Mouse (Mus musculus) midbrain, embryonic 13.5 days (tissue): ENCODE data around the gene Nt5c2. TPM values are rescaled to one million over a fixed set of nuclear protein-coding genes. Genes with fewer than 3 reads are reported as not detected.

Source experiments
- ATAC-seq: fragments of 200-750 bp; cut with Nextera tagmentation; 2 replicates; pipeline ENCODE4 v1.8.0; 2017; ENCODE audit warnings: mild to moderate bottlenecking, moderate TSS enrichment, moderate library complexity
- H3K27ac ChIP-seq: fragments of 300-500 bp; sonication (generic); 2 replicates; pipeline ENCODE4 v1.5.1; 2015; ENCODE audit warnings: inconsistent platforms, mild to moderate bottlenecking, moderate library complexity
- H3K27me3 ChIP-seq: fragments of 300-500 bp; sonication (generic); 2 replicates; pipeline ENCODE4 v1.6.1; 2015; ENCODE audit warnings: mild to moderate bottlenecking, inconsistent platforms
- H3K36me3 ChIP-seq: fragments of 300-500 bp; sonication (generic); 2 replicates; pipeline ENCODE4 v1.6.1; 2015; ENCODE audit warnings: mild to moderate bottlenecking, inconsistent platforms
- H3K4me1 ChIP-seq: fragments of 300-500 bp; sonication (generic); replicated peaks from 2 replicates; pipeline ENCODE4 v1.6.1; 2015; ENCODE audit warnings: inconsistent platforms
- H3K4me2 ChIP-seq: fragments of 300-500 bp; sonication (generic); replicated peaks from 2 replicates; pipeline ENCODE4 v1.6.1; 2015; ENCODE audit warnings: moderate library complexity, mild to moderate bottlenecking, inconsistent platforms
- H3K4me3 ChIP-seq: fragments of 300-500 bp; sonication (generic); replicated peaks from 2 replicates; pipeline ENCODE4 v1.5.1; 2015; ENCODE audit warnings: mild to moderate bottlenecking, inconsistent platforms
- H3K9ac ChIP-seq: fragments of 300-500 bp; sonication (generic); replicated peaks from 2 replicates; pipeline ENCODE4 v1.6.1; 2015; ENCODE audit warnings: mild to moderate bottlenecking, inconsistent platforms
- H3K9me3 ChIP-seq: fragments of 300-500 bp; sonication (generic); 2 replicates; pipeline ENCODE4 v1.6.1; 2016; ENCODE audit warnings: mild to moderate bottlenecking, inconsistent platforms
- WGBS: fragments of 180-500 bp; shearing (Covaris S2); methylation state at CpG from one replicate; pipeline ENCODE4 v1.1.7; 2015; 5-methylcytosine and 5-hydroxymethylcytosine counted together
- polyA plus RNA-seq: library from polyadenylated mRNA; unstranded; fragments of >200 nt; fragmentation: Nextera tagmentation; extraction: Ambion mirVana; gene quantifications from 2 replicates; pipeline ENCODE4 v1.2.1, GENCODE M21; 2015

Gene Nt5c2
- polyA plus RNA-seq, 1 experiment from 2014 or later: 97.2 TPM

DNA sequence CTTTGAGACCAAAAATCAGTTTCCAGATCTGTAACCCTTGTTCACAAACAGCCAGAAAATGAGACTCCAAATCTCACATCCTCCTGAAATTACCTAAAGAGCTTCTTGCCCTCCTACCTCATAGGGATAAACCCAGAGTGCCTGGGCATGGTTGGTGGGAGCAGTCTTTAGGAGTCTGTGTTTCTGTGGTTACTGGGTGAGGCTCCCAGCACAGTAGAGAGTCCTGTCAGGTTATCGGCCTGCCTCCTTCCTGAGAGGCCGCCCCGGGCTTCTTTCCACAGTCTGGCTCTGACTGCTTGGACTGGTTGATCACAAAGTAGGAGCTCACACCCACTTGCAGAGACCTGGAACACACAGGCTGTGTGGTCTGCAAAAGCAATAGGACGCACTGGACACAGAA, 149.6 kb downstream of the Nt5c2 start:
- Histone ChIP-seq H3K4me1 (0 out of 2 replicates have a peak, but pooled peaks cover 2% of the 10 kb centered on the region), H3K36me3 (no peaks in the 10 kb centered on the region), H3K27ac (no peak overlapping the region), H3K4me3 (no peak overlapping the region), H3K9me3 (no peaks in the 10 kb centered on the region), H3K27me3 (no peaks in the 10 kb centered on the region), H3K4me2 (no peak overlapping the region), H3K9ac (no peak overlapping the region)
- WGBS: 92% methylated on average over 4 of the region's 4 CpGs
- ATAC-seq: no peak

DNA sequence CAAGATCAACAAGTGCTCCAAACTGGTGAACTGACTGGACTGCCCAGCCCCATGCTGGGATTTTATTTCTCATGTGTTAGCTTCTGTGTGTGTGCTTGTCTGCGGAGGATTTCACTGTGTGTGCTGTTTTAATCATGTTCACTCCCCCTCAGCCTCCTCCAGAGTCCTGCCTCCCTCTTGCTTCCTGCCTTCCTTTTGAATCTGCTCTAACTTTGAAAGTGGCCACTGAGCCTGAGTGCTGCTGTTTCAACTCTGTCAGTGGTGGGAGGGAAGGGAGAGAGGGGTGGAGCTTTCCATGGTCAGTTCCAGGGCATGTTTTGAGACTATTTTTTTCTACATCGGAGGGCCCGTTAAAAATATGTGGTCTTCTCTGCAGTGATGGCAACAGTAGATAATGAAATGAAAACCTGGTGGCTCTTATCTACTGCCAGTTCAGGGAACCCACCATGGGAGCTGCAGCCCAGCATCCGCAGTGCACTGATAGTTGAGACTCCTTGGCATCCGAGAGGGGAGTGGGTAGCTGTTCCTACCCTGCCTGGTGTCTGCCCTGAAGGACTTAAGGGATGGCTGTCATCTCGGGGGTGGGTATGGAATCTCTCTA, 150.1 kb downstream of the Nt5c2 start:
- ATAC-seq: no peak
- WGBS: 82% methylated on average over 6 of the region's 6 CpGs
- H3K27me3 ChIP-seq: no peaks in the 10 kb centered on the region
- no peaks in the 10 kb centered on the region for H3K9me3 ChIP-seq
- H3K4me3 ChIP-seq: no peak overlapping the region
- H3K27ac ChIP-seq: no peak overlapping the region
- no peak overlapping the region for H3K9ac ChIP-seq
- H3K4me1 ChIP-seq: 0 out of 2 replicates have a peak, but pooled peaks cover 2% of the 10 kb centered on the region
- H3K4me2 ChIP-seq: no peak overlapping the region
- no peaks in the 10 kb centered on the region for H3K36me3 ChIP-seq

DNA sequence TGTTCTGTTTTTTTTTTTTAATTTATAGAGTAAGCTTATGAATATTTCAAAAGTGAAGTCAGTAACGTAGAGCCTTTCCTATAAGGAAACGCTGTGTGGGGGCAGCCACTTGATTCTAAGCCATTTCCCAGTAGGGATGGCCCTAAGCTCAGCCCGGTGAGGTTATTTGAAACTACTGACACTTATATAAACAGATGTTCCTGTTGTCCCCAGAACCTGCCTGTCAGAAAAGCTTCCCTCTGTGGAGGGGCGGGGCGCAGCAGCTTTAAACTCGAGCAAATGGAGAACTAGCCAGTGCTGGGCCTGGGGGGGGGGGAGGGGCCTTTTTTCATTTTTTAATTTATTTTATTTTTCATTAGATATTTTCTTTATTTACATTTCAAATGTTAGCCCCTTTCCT, 150.9 kb downstream of the Nt5c2 start:
- no peaks in the 10 kb centered on the region for H3K27me3 ChIP-seq
- H3K9ac ChIP-seq: no peak overlapping the region
- whole genome bisulfite sequencing: 59% methylated on average over 6 of the region's 6 CpGs
- 0 out of 2 replicates have a peak, but pooled peaks cover 2% of the 10 kb centered on the region for H3K4me1 ChIP-seq
- no peaks in the 10 kb centered on the region; the same call in 1 of the 2 replicates for H3K36me3 ChIP-seq
- H3K27ac ChIP-seq: no peak overlapping the region
- no peak overlapping the region for H3K4me3 ChIP-seq
- no peak for ATAC-seq
- no peak overlapping the region for H3K4me2 ChIP-seq
- no peaks in the 10 kb centered on the region for H3K9me3 ChIP-seq

DNA sequence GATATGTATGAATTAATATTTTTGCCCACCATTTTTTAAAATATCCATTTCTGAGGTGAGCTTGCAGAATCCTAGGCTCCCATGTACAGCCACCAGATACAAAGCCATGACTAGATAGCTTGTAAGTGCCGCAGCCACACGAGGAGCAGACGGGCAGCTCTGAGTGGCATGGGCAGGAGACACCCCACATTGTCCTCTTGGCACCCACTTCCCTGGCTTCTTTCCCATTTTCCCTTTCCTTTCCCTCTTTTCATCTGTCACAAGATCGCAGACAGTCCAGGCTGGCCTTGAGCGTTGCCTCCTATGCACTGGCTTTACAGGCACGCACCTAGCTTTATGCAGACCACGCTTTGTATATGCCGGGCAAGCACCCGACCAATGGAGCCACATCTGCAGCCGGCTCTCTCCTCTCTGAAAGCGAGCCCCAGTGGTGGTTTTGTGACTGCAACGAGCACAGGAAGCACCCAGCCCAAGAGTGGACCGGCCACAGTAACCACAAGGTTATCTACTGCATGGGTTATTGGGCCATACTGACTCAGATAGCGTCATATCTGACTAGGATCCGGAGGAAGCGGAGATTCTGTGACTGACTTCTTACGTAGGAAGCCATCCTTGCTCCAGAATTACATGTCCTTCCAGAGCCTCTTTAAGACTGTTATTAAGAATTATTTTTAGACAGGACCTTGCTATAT, 151.6 kb downstream of the Nt5c2 start:
- Histone ChIP-seq H3K27ac (no peak overlapping the region), H3K4me3 (no peak overlapping the region), H3K9me3 (no peaks in the 10 kb centered on the region), H3K36me3 (no peaks in the 10 kb centered on the region; the same call in 1 of the 2 replicates), H3K27me3 (no peaks in the 10 kb centered on the region), H3K4me1 (0 out of 2 replicates have a peak, but pooled peaks cover 2% of the 10 kb centered on the region), H3K9ac (no peak overlapping the region), H3K4me2 (no peak overlapping the region)
- WGBS: 87% methylated on average over 17 of the region's 17 CpGs
- no peak for ATAC-seq

DNA sequence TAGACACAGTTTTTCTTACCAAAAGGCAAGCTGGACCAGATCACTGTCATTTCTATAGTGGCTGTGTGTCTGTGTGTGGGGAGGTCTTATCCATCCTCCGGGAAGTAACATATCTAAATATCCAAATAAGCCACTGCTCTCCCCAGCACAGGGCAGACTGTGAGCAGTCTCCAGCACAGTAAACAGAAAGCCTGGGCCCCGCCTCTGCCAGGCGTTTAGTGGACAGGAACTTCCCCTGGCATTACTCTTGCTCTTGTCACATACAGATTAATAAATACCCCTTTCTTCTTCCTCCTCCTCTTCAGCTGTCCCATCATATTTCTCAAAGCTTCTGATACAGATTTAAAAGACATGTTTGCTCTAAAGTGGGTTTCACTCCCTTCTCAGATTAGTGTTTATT, 152.4 kb downstream of the Nt5c2 start:
- no peak overlapping the region for H3K27ac ChIP-seq
- no peaks in the 10 kb centered on the region; the same call in 1 of the 2 replicates for H3K36me3 ChIP-seq
- no peak overlapping the region for H3K9ac ChIP-seq
- no peak for ATAC-seq
- H3K9me3 ChIP-seq: no peaks in the 10 kb centered on the region
- peaks cover 5% of the 10 kb centered on the region for H3K4me1 ChIP-seq
- no peak overlapping the region for H3K4me3 ChIP-seq
- H3K27me3 ChIP-seq: no peaks in the 10 kb centered on the region
- H3K4me2 ChIP-seq: no peak overlapping the region
- 70% methylated on average over 3 of the region's 3 CpGs for WGBS

DNA sequence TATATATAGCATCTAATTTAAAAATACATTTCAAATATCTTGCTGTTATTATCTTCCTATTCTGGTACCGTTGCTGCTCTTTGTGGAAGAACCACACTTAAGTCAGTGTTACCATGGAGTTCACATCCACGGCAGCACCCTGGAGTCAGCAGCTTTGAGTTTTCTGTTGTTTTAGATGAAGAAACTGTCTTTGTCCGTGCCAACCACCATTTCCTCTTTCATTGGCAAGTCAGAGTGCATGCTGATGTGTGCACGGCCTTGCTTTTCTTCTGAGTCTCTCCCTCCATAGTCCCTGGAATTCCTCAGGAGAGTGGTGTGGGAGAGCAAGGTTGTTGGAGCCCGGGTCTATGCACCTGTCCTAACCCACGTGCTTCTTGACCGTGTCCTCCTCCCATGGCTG, 156.8 kb downstream of the Nt5c2 start:
- 80% methylated on average over 7 of the region's 7 CpGs for WGBS
- H3K4me2 ChIP-seq: no peak overlapping the region
- H3K9me3 ChIP-seq: no peaks in the 10 kb centered on the region
- H3K9ac ChIP-seq: no peak overlapping the region
- no peak for ATAC-seq
- no peak overlapping the region for H3K4me3 ChIP-seq
- H3K27ac ChIP-seq: no peak overlapping the region
- no peaks in the 10 kb centered on the region; the same call in 1 of the 2 replicates for H3K36me3 ChIP-seq
- H3K27me3 ChIP-seq: no peaks in the 10 kb centered on the region
- peaks cover 21% of the 10 kb centered on the region for H3K4me1 ChIP-seq

DNA sequence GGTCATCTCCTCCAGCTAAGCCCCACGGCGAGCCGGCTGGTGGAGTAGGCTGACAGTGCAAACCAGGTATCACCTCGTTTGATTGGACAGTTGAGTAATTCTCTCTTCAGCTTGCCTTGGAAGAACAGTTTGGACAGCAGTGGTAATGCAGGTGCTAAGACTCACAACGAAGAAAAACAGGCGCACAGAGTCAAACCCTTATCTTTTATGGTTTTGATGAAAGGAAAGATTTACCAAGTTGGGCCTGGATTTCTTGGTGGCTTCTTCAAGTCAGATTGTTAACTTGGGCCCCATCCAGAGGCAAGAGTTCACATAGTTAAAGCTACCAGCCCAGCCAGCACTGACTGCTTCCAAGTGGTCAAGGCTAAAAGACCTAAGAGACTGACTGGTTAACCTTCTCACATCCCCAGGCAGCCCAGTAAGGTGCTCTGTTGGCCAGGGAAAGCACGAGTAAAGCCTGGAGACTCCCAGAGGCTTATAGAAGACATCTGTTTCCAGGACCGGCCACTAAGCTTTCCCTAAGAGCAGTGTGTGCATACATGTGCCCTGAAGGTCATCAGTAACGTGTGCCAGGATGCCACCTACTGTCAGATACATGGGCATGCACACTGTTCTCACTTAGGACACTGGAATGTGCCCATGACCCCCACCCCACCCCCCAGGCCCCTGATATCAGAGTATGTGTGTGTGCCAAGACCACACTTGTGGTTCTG, 157.5 kb downstream of the Nt5c2 start:
- H3K27ac ChIP-seq: peak overlapping the region; percentile 82
- 57% methylated on average over 9 of the region's 9 CpGs for WGBS

DNA sequence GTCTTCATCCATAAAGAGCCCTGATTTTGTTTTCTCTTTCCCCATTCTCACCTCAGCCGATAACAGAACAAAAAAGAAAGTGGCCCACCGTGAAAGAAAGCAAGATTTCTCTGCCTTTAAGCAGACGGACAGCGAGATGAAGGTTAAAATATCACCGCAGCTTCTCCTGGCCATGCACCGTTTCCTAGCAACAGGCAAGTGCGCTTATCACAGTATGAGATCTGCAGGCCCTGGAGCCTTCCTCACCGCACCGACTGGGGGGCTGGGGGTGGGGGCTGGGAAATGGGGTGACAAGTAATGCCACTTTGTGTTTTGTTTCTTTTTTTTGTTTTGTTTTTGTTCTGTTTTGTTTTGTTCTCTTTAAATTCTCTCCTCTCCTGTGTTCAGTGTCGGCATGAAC, 158.2 kb downstream of the Nt5c2 start:
- WGBS: 7% methylated on average over 10 of the region's 10 CpGs
- H3K4me2 ChIP-seq: peak overlapping the region; percentile 23
- no peaks in the 10 kb centered on the region for H3K9me3 ChIP-seq
- peak overlapping the region; percentile 82 for H3K27ac ChIP-seq
- no peak overlapping the region for H3K9ac ChIP-seq
- no peaks in the 10 kb centered on the region; the same call in 1 of the 2 replicates for H3K36me3 ChIP-seq
- no peak overlapping the region for H3K4me3 ChIP-seq
- peaks cover 21% of the 10 kb centered on the region for H3K4me1 ChIP-seq
- H3K27me3 ChIP-seq: no peaks in the 10 kb centered on the region
- 0 out of 2 replicates have a peak, but pooled peaks have one; percentile 37 for ATAC-seq

More for the DNA sequence above, 157.5 kb downstream of the Nt5c2 start:
- Histone ChIP-seq H3K4me2 (0 out of 2 replicates have a peak overlapping the region, but pooled peaks have one; percentile 5), H3K27me3 (no peaks in the 10 kb centered on the region), H3K9me3 (no peaks in the 10 kb centered on the region), H3K36me3 (no peaks in the 10 kb centered on the region; the same call in 1 of the 2 replicates), H3K4me3 (no peak overlapping the region), H3K9ac (no peak overlapping the region), H3K4me1 (peaks cover 21% of the 10 kb centered on the region)
- ATAC-seq: peak; percentile 53

DNA sequence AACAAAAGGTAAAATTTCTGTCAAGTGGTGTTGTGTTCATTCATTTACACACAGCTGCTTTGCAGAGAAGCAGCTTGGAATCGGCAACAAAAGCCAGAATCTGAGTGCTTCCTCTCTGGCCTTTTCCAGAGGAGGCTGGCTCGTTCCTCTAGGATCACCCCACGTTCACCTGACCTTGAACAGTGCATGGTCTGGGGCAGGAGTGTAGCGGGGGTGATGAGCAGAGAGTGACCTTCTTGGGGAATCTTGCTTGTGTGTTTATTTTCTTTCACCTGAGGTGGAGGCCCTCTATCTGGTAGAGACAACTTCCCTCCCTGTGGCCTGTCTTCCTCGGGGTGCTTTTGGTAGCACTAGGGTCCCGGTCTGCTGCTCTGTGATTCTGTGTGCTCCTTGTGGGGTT, 158.7 kb downstream of the Nt5c2 start:
- Histone ChIP-seq H3K27me3 (no peaks in the 10 kb centered on the region), H3K36me3 (no peaks in the 10 kb centered on the region; the same call in 1 of the 2 replicates), H3K9ac (0 out of 2 replicates have a peak overlapping the region, but pooled peaks have one; percentile 33), H3K4me3 (no peak overlapping the region), H3K4me2 (peak overlapping the region; percentile 23), H3K27ac (peak overlapping the region; percentile 82), H3K4me1 (peaks cover 21% of the 10 kb centered on the region), H3K9me3 (no peaks in the 10 kb centered on the region)
- ATAC-seq: 0 out of 2 replicates have a peak, but pooled peaks have one; percentile 14
- WGBS: 34% methylated on average over 6 of the region's 6 CpGs

DNA sequence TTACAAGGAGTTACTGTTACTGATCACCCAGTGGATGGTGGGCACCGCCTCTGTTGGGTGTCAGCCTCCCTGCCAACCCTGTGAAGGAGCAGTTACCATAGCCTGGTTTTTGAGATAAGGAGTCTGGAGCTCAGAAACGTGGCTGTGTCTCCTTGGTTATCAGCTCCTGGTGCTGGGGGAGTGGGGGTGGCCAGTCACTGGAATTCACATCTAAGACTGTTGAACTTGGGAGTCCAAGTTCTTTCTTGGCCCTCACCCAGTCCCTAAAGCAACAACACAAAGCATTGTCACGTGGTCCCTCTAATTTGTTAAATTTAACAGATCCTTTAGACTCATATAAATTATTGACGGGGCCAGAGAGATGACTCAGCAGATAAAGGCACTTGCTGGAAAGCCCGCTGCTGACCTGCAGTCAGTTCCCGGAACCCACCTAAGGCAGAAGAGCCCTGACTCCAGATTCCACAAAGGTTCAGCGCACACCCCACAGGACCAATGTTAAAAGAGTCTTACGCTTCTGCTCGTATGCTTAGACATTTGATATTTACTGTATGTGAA, 165.4 kb downstream of the Nt5c2 start:
- Histone ChIP-seq H3K27ac (no peak overlapping the region), H3K4me3 (no peak overlapping the region), H3K9ac (no peak overlapping the region), H3K27me3 (no peaks in the 10 kb centered on the region), H3K9me3 (no peaks in the 10 kb centered on the region), H3K4me2 (no peak overlapping the region), H3K4me1 (peaks cover 6% of the 10 kb centered on the region), H3K36me3 (no peaks in the 10 kb centered on the region)
- WGBS: 82% methylated on average over 9 of the region's 9 CpGs
- no peak for ATAC-seq

DNA sequence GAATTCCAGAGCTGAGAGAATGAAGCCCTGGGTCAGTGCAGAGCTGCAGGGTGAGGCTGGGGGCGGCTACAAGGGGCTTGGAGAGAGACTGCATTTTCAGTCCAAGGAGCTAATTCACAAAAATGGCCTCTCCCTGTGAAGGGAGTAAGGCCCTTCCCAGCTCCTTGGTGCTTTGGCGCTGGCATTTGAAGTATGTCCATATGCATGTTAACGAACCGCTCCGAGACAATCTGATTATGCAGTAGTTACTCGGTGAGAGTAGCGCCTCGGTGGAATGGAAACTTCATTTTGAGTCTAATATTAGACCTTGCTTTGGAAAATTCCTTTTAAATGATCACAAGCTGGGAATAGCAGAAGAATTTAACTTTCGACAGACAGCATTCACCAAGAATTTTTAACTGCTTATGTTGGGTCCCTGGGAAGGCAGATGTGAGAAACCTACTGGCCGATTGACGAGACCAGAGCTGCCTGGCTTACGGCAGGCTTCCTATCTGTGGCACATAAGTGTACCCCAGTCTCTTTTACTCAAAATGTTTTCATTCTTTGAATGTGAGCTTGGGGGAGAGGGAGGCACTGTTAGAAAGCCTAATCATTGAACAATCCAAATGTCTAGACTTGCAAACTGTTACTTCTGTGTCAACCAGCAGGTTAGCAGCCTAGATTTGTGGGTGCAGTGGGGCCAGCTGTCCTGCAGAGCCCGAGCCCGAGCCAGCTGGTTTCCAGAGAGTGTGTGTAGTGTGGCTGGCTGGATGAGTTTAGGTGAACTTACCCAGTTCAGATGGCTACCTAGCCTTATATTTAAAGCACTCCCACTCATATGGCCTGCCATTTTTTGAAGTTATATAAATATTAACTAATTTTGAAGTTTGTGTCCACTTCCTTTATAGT, 166.3 kb downstream of the Nt5c2 start:
- Histone ChIP-seq H3K36me3 (no peaks in the 10 kb centered on the region), H3K4me1 (peaks cover 6% of the 10 kb centered on the region), H3K9me3 (no peaks in the 10 kb centered on the region), H3K27me3 (no peaks in the 10 kb centered on the region), H3K9ac (no peak overlapping the region), H3K4me2 (no peak overlapping the region), H3K27ac (no peak overlapping the region), H3K4me3 (no peak overlapping the region)
- no peak for ATAC-seq
- WGBS: 60% methylated on average over 14 of the region's 14 CpGs
